Mouse (Mus musculus) telencephalon, adult 2 months (tissue): Measurements from ENCODE around the gene Polrmt.
"Not testable (repeated sequence)": the region's sequence is repeated elsewhere in the genome, so short reads cannot be mapped to it uniquely, and the experiment has no call there.

Experiments
- DNase-seq: peaks from one replicate; pipeline ENCODE4 v3.0.0-alpha.2; 2011; ENCODE audit warnings: low read depth, low spot score

Gene Polrmt

DNA sequence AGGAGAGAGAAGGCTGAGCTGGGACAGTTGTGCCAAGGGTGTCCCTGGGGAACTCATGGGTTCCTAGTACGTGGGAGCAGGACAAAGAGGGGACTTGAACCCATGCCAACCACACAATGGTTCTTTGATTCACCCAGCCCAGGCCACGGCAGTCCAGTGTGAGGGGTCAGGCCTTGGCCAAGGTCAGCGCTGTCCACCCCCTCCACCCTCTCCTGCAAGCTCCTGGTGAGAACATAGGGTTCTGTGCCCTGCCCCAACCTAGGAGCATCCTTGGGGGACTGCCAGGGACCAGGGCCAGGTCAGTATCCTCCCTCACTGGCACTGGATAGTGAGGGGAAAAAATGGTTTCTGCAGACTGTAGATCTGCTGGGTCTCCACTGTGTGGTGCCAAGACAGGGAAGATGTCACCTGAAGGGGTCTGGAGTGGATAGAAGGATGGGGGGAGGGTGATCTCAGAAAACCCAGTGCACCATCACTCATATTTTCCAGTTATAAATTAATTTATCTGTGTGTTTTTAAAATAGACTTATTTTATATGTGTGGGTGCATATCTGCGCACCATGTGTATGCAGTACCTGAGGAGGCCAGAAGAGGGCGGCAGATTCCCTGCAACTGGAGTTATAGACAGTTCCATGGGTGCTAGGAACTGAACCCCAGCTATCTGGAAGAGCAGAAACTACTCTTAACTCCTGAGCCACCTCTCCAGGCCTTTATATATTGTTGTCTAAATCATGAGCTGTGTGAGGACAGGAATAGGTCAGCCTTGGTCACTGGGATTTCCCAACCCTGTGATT, 28.3 kb upstream of the Polrmt start:
- no peak for DNase-seq

- no peak for DNase-seq
These were observed 26.8 kb upstream of the Polrmt start for GRCm38 (mm10) chr10:79773208-79773607.

DNA sequence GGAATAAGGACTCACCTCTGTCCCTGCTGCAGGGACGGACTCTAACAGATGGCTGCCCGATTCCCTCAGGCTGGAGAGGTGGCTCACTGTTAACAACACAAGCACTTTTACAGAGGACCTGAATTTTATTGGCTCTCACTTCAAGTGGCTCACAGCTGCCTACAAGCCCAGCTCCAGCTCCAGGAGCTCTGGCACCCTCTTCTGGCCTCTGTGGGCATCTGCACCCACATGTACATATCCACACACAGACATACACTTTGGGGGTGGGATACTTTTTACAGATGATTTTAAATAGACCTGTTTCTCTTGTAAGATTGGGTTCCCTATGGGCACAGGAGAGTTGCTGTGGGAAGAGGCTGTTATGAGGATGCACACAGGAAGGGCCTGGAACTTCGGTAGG, 25.9 kb upstream of the Polrmt start:
- DNase-seq = no peak

- no peak for DNase-seq
These were observed 22.9 kb upstream of the Polrmt start for GRCm38 (mm10) chr10:79769329-79769728.

DNA sequence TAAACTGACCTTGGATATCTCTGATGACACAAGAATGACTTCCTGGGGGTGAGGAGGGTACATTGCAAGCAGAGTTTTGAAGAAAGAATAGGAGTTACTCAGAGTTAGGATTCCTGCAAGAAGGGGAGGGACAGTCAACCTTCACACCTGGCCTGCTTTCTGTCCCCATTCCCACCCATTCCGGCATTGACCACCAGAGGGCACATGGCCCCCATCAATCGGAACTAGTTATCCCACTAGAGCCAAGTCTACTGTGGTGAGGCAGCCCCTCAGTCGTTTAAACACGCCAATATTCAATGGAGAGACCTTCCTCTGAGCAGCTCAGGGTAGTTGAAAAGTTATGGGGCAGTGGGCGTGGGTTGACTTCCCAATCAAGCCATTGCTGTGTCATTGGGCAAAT, 22.0 kb upstream of the Polrmt start:
- no peak for DNase-seq

DNA sequence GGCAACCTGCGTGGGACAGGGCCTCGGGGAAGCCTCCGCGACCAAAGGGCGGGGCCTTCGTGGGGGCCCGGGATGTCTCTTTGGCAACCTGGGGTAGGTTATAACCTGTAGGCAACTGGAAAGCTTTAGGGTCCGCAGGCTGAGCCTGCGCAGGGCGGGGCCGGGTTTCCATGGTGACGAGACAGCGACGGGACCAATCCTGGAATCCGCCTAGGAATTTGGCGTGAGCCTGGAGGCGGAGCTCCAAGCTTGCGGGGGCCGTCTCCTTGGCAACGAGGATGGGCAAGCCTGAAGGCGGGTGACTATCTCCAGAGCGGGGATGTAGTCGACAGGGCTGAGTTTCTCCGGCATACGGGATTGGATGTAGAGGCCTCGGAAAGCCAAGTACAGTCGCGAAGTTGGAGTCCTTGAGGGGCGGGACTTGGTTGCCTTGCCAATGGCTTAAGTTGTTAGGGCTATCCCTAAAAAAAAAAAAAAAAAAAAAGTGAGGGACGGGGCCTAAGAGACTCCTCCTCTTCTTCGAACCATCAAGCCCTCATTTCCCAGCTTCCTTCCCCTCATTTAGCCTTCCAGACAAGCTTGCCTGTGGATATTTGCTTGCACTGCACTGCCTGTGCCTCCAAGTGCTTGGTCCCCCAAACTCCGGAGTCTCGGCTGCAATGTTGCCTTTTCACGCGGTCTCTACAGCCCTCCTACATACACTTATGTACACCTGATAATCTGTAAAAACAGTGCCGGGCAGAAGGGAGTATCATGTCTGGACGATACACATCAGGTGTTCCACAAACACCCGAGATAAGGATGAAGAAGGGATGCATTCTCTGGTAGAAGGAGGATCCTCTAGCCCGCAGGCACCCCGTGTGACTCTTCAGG, 21.2 kb upstream of the Polrmt start:
- DNase-seq = peak; percentile 97

DNA sequence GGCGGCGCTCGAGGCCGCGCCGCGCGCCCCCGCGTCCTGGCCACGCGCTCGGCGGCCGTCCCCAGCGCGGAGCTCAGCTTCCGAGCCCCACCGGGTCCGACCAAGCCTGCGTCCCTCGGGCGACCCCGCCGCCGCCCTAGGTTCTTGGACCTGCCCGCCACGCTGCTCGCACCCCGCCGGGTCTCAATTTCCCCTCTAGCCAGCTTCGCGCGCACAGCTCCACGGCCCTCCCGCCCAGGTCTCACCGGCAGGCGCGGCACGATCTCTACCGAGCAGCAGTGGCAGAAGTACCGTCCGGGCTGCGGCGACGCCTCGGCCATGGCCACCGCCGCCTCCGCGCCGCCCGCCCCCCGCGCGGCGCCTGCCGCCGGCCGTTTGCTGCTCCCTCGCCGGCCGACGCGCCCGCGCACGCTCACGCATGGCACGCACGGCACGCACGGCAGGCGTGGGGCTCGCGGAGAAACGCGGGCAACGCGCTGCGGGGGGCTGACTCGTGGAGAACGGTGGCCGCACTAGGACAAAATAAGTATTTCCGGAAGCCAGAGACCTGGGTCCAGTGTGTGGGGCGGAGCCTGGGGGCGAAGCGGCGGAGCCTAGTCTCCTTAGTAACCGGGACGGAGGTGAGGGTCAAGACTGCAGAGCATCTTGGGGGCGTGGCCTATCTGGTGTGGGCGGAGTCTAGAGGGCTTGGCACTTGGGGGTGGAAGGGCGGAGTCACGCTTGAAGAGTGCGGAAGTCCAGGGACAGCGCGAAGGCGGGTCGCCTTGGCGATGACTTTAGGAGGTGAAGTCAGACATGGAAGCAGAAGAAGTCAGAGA, 20.3 kb upstream of the Polrmt start, which contains the start of gene Rnf126:
Gene Rnf126, minus strand, starts transcription at position 445 of the 818 bp plus-strand sequence.
- peak; percentile 98 for DNase-seq

DNA sequence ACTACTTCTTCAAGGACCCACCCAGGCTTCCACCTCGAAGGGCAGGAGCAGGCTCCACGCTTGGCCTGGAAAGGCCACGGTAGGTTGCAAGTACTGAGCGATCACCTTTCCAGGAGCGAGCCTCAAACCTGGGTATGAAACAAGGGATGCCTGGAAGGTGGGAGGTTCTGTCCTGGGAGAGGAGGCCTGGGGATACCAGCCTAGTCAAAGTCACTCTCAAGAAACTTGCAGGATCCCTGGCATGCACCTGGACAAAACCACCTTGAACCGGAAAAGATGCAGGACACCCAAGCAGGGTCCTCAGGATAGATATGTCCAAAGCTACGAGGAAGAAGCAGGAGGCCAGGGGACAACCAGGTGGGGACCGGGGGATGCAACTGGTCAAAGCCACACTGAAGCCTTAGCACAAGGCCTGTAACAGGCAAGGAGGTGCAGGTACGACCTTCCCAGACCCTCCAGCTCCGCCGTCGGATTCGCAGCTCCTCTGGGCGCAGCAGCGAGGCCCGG, 19.7 kb upstream of the Polrmt start:
- no peak for DNase-seq

DNA sequence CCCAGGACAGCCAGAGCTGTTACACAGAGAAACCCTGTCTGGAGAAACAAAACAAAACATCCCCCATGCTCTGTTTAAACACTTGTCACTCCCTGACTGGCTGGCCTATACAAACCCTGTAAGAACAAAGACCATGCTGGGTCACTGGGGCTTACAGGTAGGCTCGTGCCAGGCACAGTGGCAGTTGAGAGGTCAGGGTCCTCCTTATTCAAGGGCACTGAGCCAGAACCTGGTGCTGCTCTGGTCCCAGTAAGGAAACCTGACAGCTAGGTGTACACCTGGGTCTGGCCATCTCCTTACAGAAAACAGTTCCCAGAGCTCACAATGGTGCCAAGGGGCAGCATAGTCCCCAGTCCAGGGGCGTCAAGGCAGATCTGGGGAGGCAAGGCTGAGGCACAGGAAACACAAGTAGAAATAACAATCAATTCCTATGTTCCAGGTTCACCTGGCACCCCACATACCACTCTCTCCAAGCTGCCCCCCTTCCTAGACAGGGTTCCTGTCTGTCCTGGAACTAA, 18.9 kb upstream of the Polrmt start:
- no peak for DNase-seq

- no peak for DNase-seq
These were observed 17.9 kb upstream of the Polrmt start for GRCm38 (mm10) chr10:79764234-79764633.

- DNase-seq = no peak
These were observed 16.5 kb upstream of the Polrmt start for GRCm38 (mm10) chr10:79762875-79763274.

GRCm38 (mm10) chr10:79760603-79761143, 14.3 kb upstream of the Polrmt start:
- DNase-seq = no peak

- DNase-seq = not testable (repeated sequence)
These were observed 13.3 kb upstream of the Polrmt start for GRCm38 (mm10) chr10:79759675-79760074.

DNA sequence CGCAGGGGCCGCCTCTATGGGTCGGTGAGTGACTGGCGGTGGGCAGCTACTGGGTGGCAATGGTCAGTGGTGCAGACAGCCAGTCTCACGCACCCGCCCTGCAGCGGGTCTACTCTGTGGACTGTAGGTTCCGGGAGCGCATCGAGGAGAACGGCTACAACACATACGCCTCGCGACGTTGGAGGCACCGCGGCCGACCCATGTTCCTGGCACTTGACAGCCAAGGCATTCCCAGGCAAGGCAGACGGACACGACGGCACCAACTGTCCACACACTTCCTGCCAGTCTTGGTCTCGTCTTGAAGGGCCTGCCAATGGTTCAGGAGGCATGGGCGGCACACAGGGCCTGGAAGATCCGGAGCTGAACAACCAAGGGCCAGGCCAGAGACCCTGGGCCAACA, 10.3 kb upstream of the Polrmt start:
- no peak for DNase-seq

GRCm38 (mm10) chr10:79755854-79756253, 9.5 kb upstream of the Polrmt start:
- DNase-seq = no peak

DNA sequence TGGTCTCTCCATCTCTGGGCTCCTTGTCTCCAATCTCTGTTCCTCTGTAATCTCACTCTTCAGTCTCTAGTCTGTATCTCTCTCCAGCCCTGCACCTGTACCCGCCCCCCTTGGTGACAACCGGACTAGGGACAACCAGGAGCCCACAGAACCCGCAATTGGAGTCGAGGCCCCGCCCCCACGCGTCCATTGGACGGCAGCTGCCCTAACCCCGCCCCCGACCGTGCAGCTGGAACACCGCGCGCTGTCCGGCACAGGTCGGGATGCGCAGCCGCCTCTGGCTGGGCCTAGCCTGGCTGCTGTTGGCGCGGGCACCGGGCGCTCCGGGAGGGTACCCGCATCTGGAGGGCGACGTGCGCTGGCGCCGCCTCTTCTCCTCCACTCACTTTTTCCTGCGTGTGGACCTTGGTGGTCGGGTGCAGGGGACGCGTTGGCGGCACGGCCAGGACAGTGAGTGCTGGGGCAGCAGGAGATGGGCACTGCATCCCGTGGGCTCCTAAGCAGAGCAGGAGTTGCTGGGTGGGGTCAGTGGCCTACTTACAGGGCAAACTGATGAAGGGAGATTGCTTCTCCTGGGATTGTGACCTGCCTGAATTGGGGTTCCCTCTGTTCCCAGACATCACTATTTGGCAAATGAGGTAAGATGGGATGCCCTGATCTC, 8.6 kb upstream of the Polrmt start, which contains the start of gene Fgf22:
Gene Fgf22, plus strand, starts transcription at position 221 of the 661 bp plus-strand sequence.
- peak; percentile 29 for DNase-seq

DNA sequence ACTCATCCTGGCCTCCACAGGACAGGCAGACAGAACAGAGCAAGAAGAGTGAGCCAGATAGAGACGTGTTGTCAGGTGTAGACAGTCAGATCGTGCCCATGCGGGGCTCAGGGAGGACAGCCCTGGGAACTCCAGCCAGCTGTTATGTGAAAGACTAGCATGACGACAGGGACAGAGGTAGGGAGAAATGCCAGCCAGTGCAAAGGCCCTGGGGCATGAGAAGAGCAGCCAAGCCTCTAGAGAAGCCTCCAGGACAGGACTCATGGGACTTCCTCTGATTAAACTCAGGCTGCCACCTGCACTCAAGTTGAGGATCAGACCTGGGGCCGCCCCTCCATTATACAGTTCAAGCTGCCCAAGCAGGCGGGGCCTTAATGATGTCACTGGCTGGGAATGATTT, 2.1 kb upstream of the Polrmt start:
- DNase-seq = no peak

- DNase-seq = no peak
These were observed 382 bp upstream of the Polrmt start for GRCm38 (mm10) chr10:79746774-79747151.

DNA sequence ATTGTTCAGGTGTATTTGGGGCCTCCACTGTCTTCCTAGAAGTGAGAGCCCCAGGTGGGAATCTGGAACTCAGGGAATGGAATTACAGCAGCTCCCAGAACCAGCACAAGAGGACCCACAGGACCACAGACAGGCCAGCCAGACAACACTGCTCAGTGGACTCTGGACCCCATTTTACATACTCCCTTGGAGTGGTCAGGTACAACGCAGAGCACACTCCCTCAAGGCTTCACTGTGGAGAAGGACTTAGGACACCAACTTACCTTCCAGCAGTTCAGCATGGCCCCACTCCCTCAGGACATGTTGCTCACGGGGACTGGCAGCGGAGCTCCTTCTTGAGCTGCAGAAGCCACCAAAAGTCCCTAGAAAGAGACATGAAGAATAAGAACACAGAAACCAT, 970 bp downstream of the Polrmt start:
- no peak for DNase-seq

DNA sequence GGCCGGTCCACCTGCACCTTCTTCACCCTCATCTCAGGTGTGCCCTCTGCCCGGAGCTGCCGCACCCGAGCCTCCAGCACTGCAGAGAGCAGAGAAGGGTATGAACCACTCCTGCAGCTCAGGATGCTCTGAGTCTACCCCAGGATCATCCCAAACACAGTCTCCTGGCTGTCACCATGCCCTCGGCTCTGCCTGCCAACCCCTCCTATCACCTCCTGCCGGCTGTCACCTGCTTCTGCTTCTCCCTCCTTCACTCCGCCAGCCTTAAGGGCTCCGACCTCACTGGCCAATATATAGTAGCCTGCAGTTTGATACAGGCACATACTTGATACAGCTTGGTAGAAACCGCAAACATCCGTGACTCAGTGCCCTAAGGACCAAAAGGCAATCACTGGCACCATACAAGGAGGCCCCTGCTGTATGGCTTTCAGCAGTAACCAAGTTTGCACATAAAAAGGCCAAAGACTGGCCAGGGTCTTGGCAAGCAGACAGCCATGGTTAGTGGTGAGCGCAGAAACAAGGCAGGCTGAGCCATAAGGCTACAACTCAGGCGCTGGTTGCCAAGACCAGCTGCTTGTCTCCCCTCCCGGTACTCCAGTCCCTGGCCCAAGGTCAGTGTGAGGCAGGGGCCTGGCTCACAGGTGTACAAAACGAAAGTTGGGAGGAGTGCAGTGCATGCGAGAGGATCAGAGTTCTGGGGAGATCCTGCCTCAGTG, 2.6 kb downstream of the Polrmt start:
- DNase-seq = no peak
